25 mouse cellular contexts compared by ENCODE assay signal in genomic region chr1:135361491-135361890, GRCm38 (mm10). TPM values are rescaled to one million over a fixed set of nuclear protein-coding genes. Genes with fewer than 3 reads are reported as not detected.
DNase-seq lines count a peak whose midpoint lies in the region; ATAC-seq and TF ChIP-seq lines count a peak whose summit lies in the region.
"Had no signal": no experiment of that assay in that cellular context is flagged by ENCODE, and none has a peak within 500 bp of the region (broad histone marks: within the 10 kb centered on the region; RNA-seq: fewer than 3 reads in every experiment).

No protein-coding gene starts in this region.

- peak; percentile 36 for DNase-seq in forebrain, postnatal 0 days
- no peak for DNase-seq in forebrain, embryonic 11.5 days (ENCODE audit: low spot score)
- DNase-seq in retina, embryonic 14.5 days (ENCODE audit: low spot score), result peak; percentile 31
- no peak for DNase-seq in retina, postnatal 1 day
- peak; percentile 67 for DNase-seq in brain, embryonic 14.5 days (ENCODE audit: low read depth)
- DNase-seq in left cerebral cortex, adult 9 months (ENCODE audit: low spot score in 2 of 2), result no peak
- DNase-seq: adrenal gland, adult 8-10 months; adrenal gland, postnatal 14 days; adrenal gland, postnatal 36 days; cerebellum, adult 11 months; cerebellum, adult 18-20 months; cerebellum, adult 8-10 months; cerebellum, adult 9-11 months; cerebellum, postnatal 14 days; cerebellum, postnatal 36 days; embryo, embryonic 11 days had no signal

- no peak overlapping the region for H3K27ac ChIP-seq in forebrain, postnatal 0 days (ENCODE audit: low read depth, low read length)
- no peak overlapping the region for H3K27ac ChIP-seq in forebrain, embryonic 11.5 days (ENCODE audit: low read depth, low read length)
- H3K27ac ChIP-seq: embryonic facial prominence, embryonic 13.5 days; embryonic facial prominence, embryonic 15.5 days; forebrain, embryonic 10.5 days; forebrain, embryonic 13.5 days had no signal

- no peak overlapping the region for H3K9ac ChIP-seq in forebrain, postnatal 0 days
- H3K9ac ChIP-seq in forebrain, embryonic 11.5 days (ENCODE audit: low read length), result no peak overlapping the region
- H3K9ac ChIP-seq: embryonic facial prominence, embryonic 13.5 days; embryonic facial prominence, embryonic 15.5 days; forebrain, embryonic 13.5 days had no signal

- H3K27me3 ChIP-seq in forebrain, postnatal 0 days (ENCODE audit: insufficient read depth, low read length), result no peaks in the 10 kb centered on the region
- no peaks in the 10 kb centered on the region for H3K27me3 ChIP-seq in forebrain, embryonic 11.5 days (ENCODE audit: control insufficient read depth, insufficient read depth, low read length)
- H3K27me3 ChIP-seq: embryonic facial prominence, embryonic 13.5 days; embryonic facial prominence, embryonic 15.5 days; forebrain, embryonic 13.5 days; Patski had no signal

- WGBS in forebrain, postnatal 0 days, result 54% methylated on average over 4 of the region's 4 CpGs
- WGBS in forebrain, embryonic 11.5 days, result 90% methylated on average over 4 of the region's 4 CpGs

- no peaks in the 10 kb centered on the region for H3K9me3 ChIP-seq in forebrain, postnatal 0 days (ENCODE audit: low read length)
- H3K9me3 ChIP-seq in forebrain, embryonic 11.5 days (ENCODE audit: control insufficient read depth, low read length), result no peaks in the 10 kb centered on the region
- H3K9me3 ChIP-seq: embryonic facial prominence, embryonic 15.5 days; forebrain, embryonic 13.5 days had no signal

- TF ChIP-seq CTCF in forebrain, postnatal 0 days (IDR thresholded peaks at IDR 0.05; ENCODE audit: low read depth), result no peak
- no peak for TF ChIP-seq CTCF in brain, embryonic 14.5 days (IDR thresholded peaks at IDR 0.05; ENCODE audit: borderline replicate concordance, extremely low read depth, insufficient read depth, insufficient read length)

- no peaks in the 10 kb centered on the region for H3K36me3 ChIP-seq in forebrain, postnatal 0 days (ENCODE audit: insufficient read depth)
- no peaks in the 10 kb centered on the region for H3K36me3 ChIP-seq in forebrain, embryonic 11.5 days (ENCODE audit: control insufficient read depth, insufficient read depth, low read length)
- H3K36me3 ChIP-seq: embryonic facial prominence, embryonic 13.5 days; embryonic facial prominence, embryonic 15.5 days; forebrain, embryonic 10.5 days had no signal

- TF ChIP-seq POLR2A in brain, embryonic 14.5 days (IDR thresholded peaks at IDR 0.05; ENCODE audit: borderline replicate concordance, extremely low read depth, insufficient read depth, insufficient read length, poor library complexity, severe bottlenecking), result no peak

- no peak overlapping the region for H3K4me2 ChIP-seq in forebrain, postnatal 0 days (ENCODE audit: low read depth)
- H3K4me2 ChIP-seq in forebrain, embryonic 11.5 days (ENCODE audit: low read depth, low read length, severe bottlenecking), result no peak overlapping the region
- H3K4me2 ChIP-seq: embryonic facial prominence, embryonic 13.5 days; embryonic facial prominence, embryonic 15.5 days; forebrain, embryonic 13.5 days had no signal

- H3K4me1 ChIP-seq in forebrain, postnatal 0 days (ENCODE audit: insufficient read depth), result no peaks in the 10 kb centered on the region
- H3K4me1 ChIP-seq in forebrain, embryonic 11.5 days (replicated peaks; ENCODE audit: control insufficient read depth, insufficient read depth, low read length), result no peaks in the 10 kb centered on the region
- H3K4me1 ChIP-seq: embryonic facial prominence, embryonic 13.5 days; embryonic facial prominence, embryonic 15.5 days; forebrain, embryonic 13.5 days had no signal

- ATAC-seq in forebrain, postnatal 0 days, result peak; percentile 59; the same call in 1 of the 2 replicates
- ATAC-seq in forebrain, embryonic 11.5 days (replicated peaks; ENCODE audit: low FRiP score), result no peak
- ATAC-seq: activated CD4-positive, CD25-positive, alpha-beta regulatory T cell, adult 4 months; forebrain, embryonic 13.5 days; Patski had no signal

- H3K4me3 ChIP-seq in forebrain, postnatal 0 days (ENCODE audit: low read depth, low read length), result no peak overlapping the region
- no peak overlapping the region for H3K4me3 ChIP-seq in forebrain, embryonic 11.5 days (ENCODE audit: low read depth, low read length)
- H3K4me3 ChIP-seq: embryonic facial prominence, embryonic 13.5 days; embryonic facial prominence, embryonic 15.5 days; erythroblast, embryonic 14.5 days; forebrain, embryonic 10.5 days; forebrain, embryonic 13.5 days had no signal

RNA-seq across cellular contexts. Expression of gene Shisa4, which starts 13.5 kb away (rescaled TPM):
- 80.9 and 98.2 TPM in 2 replicates for total RNA-seq in forebrain, postnatal 0 days (2014; rRNA removed)
- polyA plus RNA-seq in forebrain, postnatal 0 days (2015; fragmentation: Nextera tagmentation; extraction: Ambion mirVana), result 97.6 and 120 TPM in 2 replicates
- 50.3 and 58.7 TPM in 2 replicates for polyA plus RNA-seq in forebrain, embryonic 11.5 days (2014; fragmentation: Nextera tagmentation; extraction: Ambion mirVana)
- polyA plus RNA-seq in brain, embryonic 14.5 days (2012; rRNA removed), result 60.3 and 61.4 TPM in 2 replicates
- total RNA-seq: MEL had no signal
- polyA plus RNA-seq: activated CD4-positive, CD25-positive, alpha-beta regulatory T cell, adult 4 months; erythroblast, embryonic 14.5 days had no signal

RNA-seq across cellular contexts. Expression of gene Lmod1, which starts 36.9 kb away (rescaled TPM):
- 0.31 and 0.52 TPM in 2 replicates for total RNA-seq in forebrain, postnatal 0 days (2014; rRNA removed)
- 0.21 TPM in 2 replicates for polyA plus RNA-seq in forebrain, postnatal 0 days (2015; fragmentation: Nextera tagmentation; extraction: Ambion mirVana)
- polyA plus RNA-seq in forebrain, embryonic 11.5 days (2014; fragmentation: Nextera tagmentation; extraction: Ambion mirVana), result 0.67 and 0.68 TPM in 2 replicates
- 0.08 and 0.30 TPM in 2 replicates for polyA plus RNA-seq in brain, embryonic 14.5 days (2012; rRNA removed)
- total RNA-seq: common myeloid progenitor, adult 5-6 weeks; MEL had no signal
- polyA plus RNA-seq: activated CD4-positive, CD25-positive, alpha-beta regulatory T cell, adult 4 months; erythroblast, embryonic 14.5 days had no signal

RNA-seq across cellular contexts. Expression of gene Timm17a, which starts 47.9 kb away (rescaled TPM):
- 29.9 and 36.1 TPM in 2 replicates for total RNA-seq in forebrain, postnatal 0 days (2014; rRNA removed)
- polyA plus RNA-seq in forebrain, postnatal 0 days (2015; fragmentation: Nextera tagmentation; extraction: Ambion mirVana), result 141 and 151 TPM in 2 replicates
- polyA plus RNA-seq in forebrain, embryonic 11.5 days (2014; fragmentation: Nextera tagmentation; extraction: Ambion mirVana), result 165 and 167 TPM in 2 replicates
- polyA plus RNA-seq in brain, embryonic 14.5 days (2012; rRNA removed), result 38.2 and 44.8 TPM in 2 replicates

Comparison
In these comparisons a context has a peak if more than half of its experiments do, and no peak if none do; other contexts are left out.
1. DNase-seq: peak in forebrain, postnatal 0 days (single experiment), retina, embryonic 14.5 days (single experiment) and brain, embryonic 14.5 days (single experiment); none in forebrain, embryonic 11.5 days (single experiment), retina, postnatal 1 day (single experiment) and left cerebral cortex, adult 9 months (0 of 2).